Mouse (Mus musculus): Measurements from ENCODE around the gene Rmi1.

GRCm38 (mm10) chr13:58389324-58389951, 12.6 kb upstream of the Rmi1 start:
- TF ChIP-seq CTCF (IDR thresholded peaks at IDR 0.05; ENCODE audit: low read depth, low read length) = no peak
- peak; percentile 87; the same call in 1 of the 2 replicates for TF ChIP-seq POLR2AphosphoS5 (IDR thresholded peaks at IDR 0.05; ENCODE audit: insufficient replicate concordance, low read depth, low read length)
- no peak for TF ChIP-seq GATA2 (IDR thresholded peaks at IDR 0.05; ENCODE audit: borderline replicate concordance, low read depth, low read length)
- no peak for TF ChIP-seq GATA1 (IDR thresholded peaks at IDR 0.05; ENCODE audit: borderline replicate concordance, low read length)
- no peak for TF ChIP-seq TAL1 (conservative IDR thresholded peaks at IDR 0.05; ENCODE audit: low read depth, low read length)
